15 mouse cellular contexts compared by ENCODE assay signal in the genomic region with DNA sequence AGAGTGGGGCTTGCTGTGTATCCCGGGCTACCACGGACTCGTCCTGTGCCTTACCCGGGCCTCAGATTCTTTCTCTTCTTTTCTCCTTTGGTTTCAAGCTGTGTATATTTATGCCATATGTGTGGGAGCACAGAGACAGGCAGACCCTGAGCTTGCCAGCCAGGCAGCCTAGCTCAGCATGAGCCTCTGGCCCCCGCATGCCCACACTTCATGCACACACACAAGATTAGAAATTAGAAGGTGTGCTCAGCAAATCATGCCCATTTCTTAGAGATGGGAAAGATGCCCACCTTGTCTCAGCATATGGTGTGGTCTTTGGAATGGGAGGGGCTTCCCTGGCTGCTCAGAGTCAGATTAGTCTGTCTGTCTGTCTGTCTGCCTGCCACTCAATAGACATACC. TPM values are rescaled to one million over a fixed set of nuclear protein-coding genes. Genes with fewer than 3 reads are reported as not detected.
DNase-seq lines count a peak whose midpoint lies in the region; ATAC-seq and TF ChIP-seq lines count a peak whose summit lies in the region.
"Had no signal": no experiment of that assay in that cellular context is flagged by ENCODE, and none has a peak within 500 bp of the region (broad histone marks: within the 10 kb centered on the region; RNA-seq: fewer than 3 reads in every experiment).

No protein-coding gene starts in this region.

- H3K9ac ChIP-seq in forebrain, postnatal 0 days: 0 out of 2 replicates have a peak overlapping the region, but pooled peaks have one; percentile 6
- H3K9ac ChIP-seq: heart, embryonic 13.5 days; hindbrain, embryonic 15.5 days had no signal

- peaks cover 23% of the 10 kb centered on the region for H3K36me3 ChIP-seq in forebrain, postnatal 0 days (ENCODE audit: insufficient read depth)

- H3K27me3 ChIP-seq in forebrain, postnatal 0 days (ENCODE audit: insufficient read depth, low read length): no peaks in the 10 kb centered on the region
- H3K27me3 ChIP-seq: heart, embryonic 13.5 days; hindbrain, embryonic 15.5 days had no signal

- H3K4me2 ChIP-seq in forebrain, postnatal 0 days (ENCODE audit: low read depth): no peak overlapping the region
- H3K4me2 ChIP-seq: heart, embryonic 13.5 days; hindbrain, embryonic 15.5 days had no signal

- DNase-seq in gastrocnemius, adult 2 months: no peak
- no peak for DNase-seq in gastrocnemius, adult 8-10 months (ENCODE audit: low spot score in 2 of 2)
- peak; percentile 89 for DNase-seq in brain, adult 2 months (ENCODE audit: low read depth, low spot score)
- no peak for DNase-seq in forebrain, postnatal 0 days
- DNase-seq in left cerebral cortex, postnatal 36 days (ENCODE audit: low spot score in 2 of 2): peak; percentile 76 to 82
- DNase-seq in urinary bladder, postnatal 36 days (ENCODE audit: low spot score in 2 of 2): no peak
- DNase-seq in gastrocnemius, postnatal 14 days: no peak
- DNase-seq: cerebellum, postnatal 25 days; gastrocnemius, postnatal 25 days; kidney, adult 9 months; lung, postnatal 36 days; midbrain, embryonic 14.5 days had no signal

- H3K9me3 ChIP-seq in forebrain, postnatal 0 days (ENCODE audit: low read length): no peaks in the 10 kb centered on the region
- H3K9me3 ChIP-seq: heart, embryonic 13.5 days; hindbrain, embryonic 15.5 days had no signal

- 53% methylated on average over 5 of the region's 5 CpGs for WGBS in forebrain, postnatal 0 days

- intact Hi-C loops in gastrocnemius, adult 2 months (cut with DNase I): no loop called here
- intact Hi-C loops in left cerebral cortex, postnatal 36 days (cut with DNase I): no loop called here
- intact Hi-C loops in gastrocnemius, postnatal 14 days (cut with DNase I; ENCODE audit: low total_unique reads): no loop called here

- H3K4me3 ChIP-seq in gastrocnemius, adult 2 months: no peak overlapping the region
- no peak overlapping the region for H3K4me3 ChIP-seq in forebrain, postnatal 0 days (ENCODE audit: low read depth, low read length)
- H3K4me3 ChIP-seq: heart, embryonic 13.5 days; hindbrain, embryonic 15.5 days had no signal

- peak overlapping the region; percentile 88 for H3K27ac ChIP-seq in gastrocnemius, adult 2 months
- H3K27ac ChIP-seq in forebrain, postnatal 0 days (ENCODE audit: low read depth, low read length): no peak overlapping the region
- H3K27ac ChIP-seq: heart, embryonic 13.5 days; hindbrain, embryonic 15.5 days had no signal

- H3K4me1 ChIP-seq in forebrain, postnatal 0 days (ENCODE audit: insufficient read depth): peaks cover 3% of the 10 kb centered on the region; the same call in 1 of the 2 replicates

- no peak for TF ChIP-seq CTCF in gastrocnemius, adult 2 months (IDR thresholded peaks at IDR 0.05)
- no peak for TF ChIP-seq CTCF in forebrain, postnatal 0 days (IDR thresholded peaks at IDR 0.05; ENCODE audit: low read depth)

- ATAC-seq in forebrain, postnatal 0 days: peak; percentile 34; the same call in 1 of the 2 replicates
- ATAC-seq in CD4-positive, CD25-positive, alpha-beta regulatory T cell, adult 4 months: no peak

RNA-seq across cellular contexts. Expression of a gene that starts 29.7 kb away (rescaled TPM):
- total RNA-seq in gastrocnemius, adult 2 months (2021): 1 to 10 TPM; 3.7 to 5.0 TPM
- 1 to 10 TPM; 3.7 to 5.0 (median 4.1) TPM for total RNA-seq in gastrocnemius, adult 8-10 months (2022)
- total RNA-seq in forebrain, postnatal 0 days (2014; rRNA removed): 13.5 and 16.7 TPM in 2 replicates
- polyA plus RNA-seq in forebrain, postnatal 0 days (2015; fragmentation: Nextera tagmentation; extraction: Ambion mirVana): 6.4 and 7.8 TPM in 2 replicates
- 10 to 100 TPM; 21.4 to 22.4 TPM for total RNA-seq in left cerebral cortex, postnatal 36 days (2021)
- 10 to 100 TPM; 19.5 to 28.9 TPM for polyA plus RNA-seq in CD4-positive, CD25-positive, alpha-beta regulatory T cell, adult 4 months (2017; shearing (Covaris generic))
- total RNA-seq in gastrocnemius, postnatal 14 days (2021): 1 to 10 TPM; 3.4 to 3.9 TPM

RNA-seq across cellular contexts. Expression of a gene that starts 32.8 kb away (rescaled TPM):
- total RNA-seq in gastrocnemius, adult 2 months (2021): 10 to 100 TPM; 12.2 to 18.9 TPM
- 10 to 100 TPM; 15.6 to 20.9 (median 17.7) TPM for total RNA-seq in gastrocnemius, adult 8-10 months (2022)
- total RNA-seq in forebrain, postnatal 0 days (2014; rRNA removed): 13.8 and 19.0 TPM in 2 replicates
- polyA plus RNA-seq in forebrain, postnatal 0 days (2015; fragmentation: Nextera tagmentation; extraction: Ambion mirVana): 3.2 and 5.0 TPM in 2 replicates
- total RNA-seq in left cerebral cortex, postnatal 36 days (2021): 10 to 100 TPM; 42.4 to 42.5 TPM
- 10 to 100 TPM in 1 of 2 experiments, 1 to 10 TPM in 1; 8.2 to 13.2 TPM for polyA plus RNA-seq in CD4-positive, CD25-positive, alpha-beta regulatory T cell, adult 4 months (2017; shearing (Covaris generic))
- total RNA-seq in gastrocnemius, postnatal 14 days (2021): 10 to 100 TPM; 12.2 to 14.7 TPM

Comparison
In these comparisons a context has a peak if more than half of its experiments do, and no peak if none do; other contexts are left out.
1. DNase-seq: peak in brain, adult 2 months (single experiment) and left cerebral cortex, postnatal 36 days (2 of 2); none in gastrocnemius, adult 2 months (single experiment), gastrocnemius, adult 8-10 months (0 of 2), forebrain, postnatal 0 days (single experiment), urinary bladder, postnatal 36 days (0 of 2) and gastrocnemius, postnatal 14 days (single experiment).